Mouse (Mus musculus) spleen, embryonic (tissue): Measurements from ENCODE around the gene Plxna2.

ENCODE experiments used
- CTCF ChIA-PET: fragments of 350-600 bp; sonication (Branson Sonifier 250); formaldehyde crosslinking; loops from one replicate; lab custom pipeline; 2022; lab: Charles Lee

The Plxna2 gene

DNA sequence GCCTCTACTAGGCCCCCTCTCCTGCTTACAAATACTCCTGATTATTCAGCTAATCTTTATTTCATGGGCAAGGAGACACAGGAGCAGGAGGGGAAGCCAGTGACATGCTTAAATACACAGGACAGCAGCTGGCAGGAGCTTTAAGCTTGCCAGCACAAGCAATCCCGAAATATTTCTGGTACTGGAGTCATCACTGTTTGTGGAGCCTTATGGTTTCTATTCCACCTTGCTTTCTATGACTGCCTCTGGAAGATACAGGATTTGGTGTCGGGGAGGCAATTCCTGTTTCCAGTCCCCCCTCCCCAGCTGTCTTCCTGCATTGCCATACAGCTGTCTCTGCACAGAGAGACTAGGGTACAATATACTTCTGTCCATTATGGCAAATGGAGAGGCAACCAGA is 4.7 kb downstream of the Plxna2 start:
- CTCF ChIA-PET, result no interaction called here

DNA sequence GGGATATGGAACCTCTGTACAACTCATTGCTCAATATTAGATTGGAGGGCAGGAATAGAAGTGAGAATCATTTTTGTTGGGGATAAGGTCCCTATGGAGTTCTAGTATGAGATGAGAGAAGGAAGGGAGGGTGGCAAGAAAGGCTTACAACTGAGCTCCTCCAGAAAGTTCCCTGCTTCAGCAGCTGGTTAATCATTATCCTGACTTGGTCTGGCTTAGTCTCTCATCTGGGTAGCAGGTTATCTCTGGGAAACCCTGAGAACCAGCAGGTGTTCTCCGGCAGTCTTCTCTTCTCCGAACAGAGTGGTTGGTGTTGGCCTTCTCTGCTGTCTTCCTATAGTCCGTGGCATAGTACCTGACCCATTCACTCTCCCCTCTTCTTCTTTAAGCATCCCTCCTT is 5.6 kb downstream of the Plxna2 start:
- CTCF ChIA-PET, result no interaction called here

DNA sequence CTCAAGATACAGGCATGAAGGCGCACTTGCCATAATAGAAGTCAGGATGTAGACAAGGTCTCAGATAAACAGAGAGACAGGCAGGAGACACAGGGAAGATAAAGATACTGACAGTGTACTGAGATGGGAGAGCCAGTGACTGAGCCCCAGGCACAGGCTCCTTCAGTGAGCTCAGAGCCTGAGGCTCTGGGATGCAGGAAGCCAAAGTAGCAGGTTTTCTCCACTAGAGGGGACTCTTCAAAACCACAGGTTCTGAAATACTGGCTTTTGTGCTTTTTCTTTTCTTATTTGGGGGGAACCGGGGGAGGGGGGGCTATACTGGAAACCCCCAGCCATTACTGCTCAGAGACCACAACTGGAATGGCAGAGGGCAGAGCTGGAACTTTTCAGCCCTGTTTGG is 6.4 kb downstream of the Plxna2 start:
- CTCF ChIA-PET, result no interaction called here

DNA sequence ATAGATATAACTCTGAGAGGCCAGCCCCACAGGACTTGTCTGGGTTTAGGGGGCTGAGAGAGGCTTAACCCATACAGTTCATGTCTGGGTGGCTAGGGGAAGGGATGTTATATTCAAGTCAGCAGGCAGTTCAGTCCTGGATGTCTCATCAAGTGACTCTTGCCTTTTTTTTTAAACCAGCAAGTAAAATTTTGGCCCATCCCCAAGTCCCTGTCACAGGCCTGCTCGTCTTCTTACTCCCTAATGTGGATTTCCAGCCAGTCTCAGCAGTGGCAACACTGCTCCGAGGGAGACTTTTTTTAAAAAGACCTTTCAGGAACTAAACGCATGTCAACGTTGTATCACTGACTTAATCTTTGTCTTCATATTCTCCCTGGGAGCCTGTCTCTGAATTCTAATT is 7.0 kb downstream of the Plxna2 start:
- CTCF ChIA-PET, result no interaction called here

DNA sequence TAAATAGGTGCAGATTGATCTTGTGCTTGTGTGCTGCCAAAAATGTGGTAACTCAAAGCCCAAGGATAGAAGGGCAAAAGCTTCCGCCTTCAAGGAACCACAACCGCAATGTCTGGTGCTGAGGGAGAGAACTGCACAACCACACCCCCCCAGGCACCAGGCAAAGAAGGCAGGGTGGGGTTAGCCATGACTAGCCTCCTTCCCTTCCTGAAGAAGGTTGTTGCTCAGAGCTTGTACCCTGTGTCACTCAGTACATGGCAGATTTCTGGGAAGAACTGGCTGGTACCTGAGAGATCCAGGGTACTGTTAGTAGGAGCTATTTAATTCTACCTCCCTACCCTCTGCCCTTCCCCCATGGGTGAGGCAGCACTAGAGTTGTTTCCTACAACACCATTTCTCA is 8.1 kb downstream of the Plxna2 start:
- CTCF ChIA-PET, result no interaction called here

DNA sequence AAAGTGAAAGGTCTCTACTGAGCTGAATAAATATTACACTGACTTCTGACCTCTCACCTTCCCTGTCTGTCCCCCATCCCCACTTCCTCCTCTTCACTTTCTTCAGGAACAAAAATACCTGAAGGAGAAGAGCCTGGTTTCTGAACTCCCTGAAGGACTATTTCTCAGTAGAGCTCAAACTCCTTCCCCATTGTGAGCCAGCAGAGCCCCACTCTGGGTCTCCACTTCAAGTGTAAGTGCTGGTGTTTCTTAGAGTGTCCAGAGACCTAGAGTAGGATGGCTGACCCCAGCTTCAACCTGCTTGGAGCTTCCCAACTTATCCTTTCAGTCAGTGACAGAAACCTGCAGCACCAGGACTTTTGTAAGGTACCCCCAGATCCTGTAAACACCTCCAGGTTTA is 9.3 kb downstream of the Plxna2 start:
- CTCF ChIA-PET, result no interaction called here

DNA sequence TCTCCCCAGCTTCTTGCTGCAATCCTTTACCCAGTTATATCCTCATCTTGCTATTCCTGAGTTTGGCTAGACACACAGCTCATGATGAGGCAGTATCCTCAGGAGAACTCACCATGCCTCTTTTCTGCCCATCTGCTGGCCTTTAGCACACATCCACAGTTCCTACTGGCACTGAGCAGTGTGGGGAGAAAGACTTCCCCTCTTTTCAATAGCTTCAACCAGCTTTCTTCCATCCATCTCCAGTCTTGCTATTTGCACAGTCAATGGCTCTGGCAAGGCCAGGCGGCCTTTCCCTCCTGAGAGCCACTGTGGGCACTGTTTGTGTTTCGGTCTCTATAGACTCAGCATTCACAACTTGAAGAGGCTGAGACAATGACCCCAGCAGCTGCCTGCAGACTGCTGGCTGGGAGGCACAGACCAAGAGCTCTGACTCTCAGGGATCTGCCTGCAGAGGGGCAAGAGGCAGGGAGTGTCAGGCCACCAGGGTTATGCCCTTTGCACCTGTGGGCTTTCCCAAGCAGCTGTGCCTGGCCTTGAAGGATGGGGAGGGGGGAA is 11.2 kb downstream of the Plxna2 start:
- CTCF ChIA-PET, result no interaction called here

DNA sequence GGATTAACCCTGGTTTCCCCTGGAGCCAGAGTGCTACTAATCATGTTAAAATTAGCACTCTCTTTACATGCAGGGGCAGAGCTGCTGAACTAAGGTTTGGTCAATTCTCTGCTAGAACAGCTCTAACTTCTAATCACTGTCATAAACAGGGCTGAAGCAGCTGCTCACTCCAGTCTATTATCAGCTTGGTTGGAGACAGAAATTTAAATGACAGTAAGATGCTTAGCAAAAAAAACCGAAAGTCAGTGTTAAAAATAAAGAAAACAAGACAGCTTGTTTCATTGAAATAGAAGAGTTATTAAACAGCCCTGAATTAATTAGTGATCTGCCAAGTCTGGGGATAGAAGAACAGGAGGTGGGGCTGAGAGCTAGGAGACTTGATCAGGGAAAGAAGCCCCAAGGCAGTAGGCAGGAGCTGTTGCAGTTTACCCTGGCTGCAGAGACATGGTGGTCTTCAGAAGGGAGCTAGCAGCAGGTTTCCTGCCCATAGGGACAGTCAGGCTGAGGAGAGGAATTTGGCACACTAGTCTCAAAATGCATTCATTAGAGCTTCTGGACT is 12.6 kb downstream of the Plxna2 start:
- CTCF ChIA-PET, result no interaction called here

DNA sequence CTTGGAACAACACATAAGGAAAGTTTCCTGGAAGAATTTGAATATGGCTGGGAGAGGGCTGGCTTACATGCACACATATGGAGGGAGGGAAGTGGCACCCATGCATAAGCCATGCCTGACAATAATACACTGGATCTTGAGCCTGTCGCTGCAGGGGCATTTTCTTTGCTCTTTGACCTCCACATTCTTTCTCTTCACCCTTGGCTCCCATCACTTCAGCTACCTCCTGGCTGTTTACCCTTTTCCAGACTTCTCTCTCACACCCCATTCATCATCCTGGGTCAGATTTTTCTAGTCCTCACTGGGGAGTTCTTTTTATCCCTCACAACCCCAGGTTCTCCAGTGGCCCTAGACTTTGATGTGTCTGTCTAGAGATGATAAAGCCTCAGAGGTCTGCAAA is 13.6 kb downstream of the Plxna2 start:
- CTCF ChIA-PET, result no interaction called here

DNA sequence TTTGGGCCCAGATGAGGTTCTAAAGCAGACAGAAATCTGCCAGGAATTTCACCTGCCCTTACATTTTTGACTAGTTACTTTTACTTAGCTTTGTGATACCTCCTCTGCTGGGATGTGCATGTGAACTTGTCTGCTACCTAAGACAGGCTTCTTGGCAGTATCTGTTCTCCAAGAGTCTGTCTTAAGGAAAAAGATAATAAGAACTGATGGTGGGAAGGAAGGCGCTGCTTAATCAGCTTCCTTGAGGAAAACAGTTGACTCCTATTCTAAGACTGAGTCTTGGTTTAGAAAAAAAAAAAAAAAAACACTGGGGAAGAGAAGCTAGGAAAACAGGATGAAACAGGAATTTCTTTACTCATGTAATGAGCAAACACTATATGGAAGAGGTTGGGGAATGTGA is 14.0 kb downstream of the Plxna2 start:
- CTCF ChIA-PET, result no interaction called here

DNA sequence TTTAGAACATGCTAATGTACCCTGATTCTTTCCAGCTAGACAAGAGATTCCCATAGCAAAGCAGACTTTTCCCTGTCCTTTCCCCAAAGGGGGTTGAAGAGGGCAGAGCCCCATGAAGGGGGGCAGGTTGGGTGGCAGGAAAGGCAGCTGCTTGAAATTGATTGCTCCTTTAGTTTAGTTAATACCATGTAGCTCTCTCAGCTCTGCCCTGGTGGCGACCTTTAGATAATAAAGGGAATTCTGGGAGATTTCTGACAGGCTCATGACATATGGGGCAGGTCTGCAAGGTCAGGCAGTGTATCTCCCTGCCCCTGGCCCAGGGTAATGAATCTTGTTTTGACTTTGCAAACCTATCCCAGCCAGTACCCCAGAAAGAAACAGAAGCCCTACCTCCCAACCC is 17.4 kb downstream of the Plxna2 start:
- CTCF ChIA-PET, result no interaction called here

DNA sequence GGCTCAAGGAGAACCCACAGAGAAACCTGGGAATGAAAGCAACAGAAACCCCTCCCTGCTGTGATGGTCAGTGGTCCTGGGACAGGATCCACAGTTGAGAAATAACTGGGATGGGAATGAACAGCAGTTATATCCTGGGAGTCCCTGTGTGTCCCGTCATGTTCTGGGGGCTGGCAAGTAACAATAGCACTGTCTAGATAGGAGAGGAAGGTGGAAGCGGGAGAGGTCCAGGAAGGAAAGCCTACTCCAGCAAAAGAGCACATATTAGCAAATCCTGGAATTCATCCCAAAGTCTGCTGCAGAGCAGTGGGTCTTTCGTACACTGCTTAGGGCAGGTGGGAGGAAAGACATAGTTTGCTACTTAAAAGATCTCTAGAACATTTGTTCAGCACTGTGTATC is 17.9 kb downstream of the Plxna2 start:
- CTCF ChIA-PET, result no interaction called here

DNA sequence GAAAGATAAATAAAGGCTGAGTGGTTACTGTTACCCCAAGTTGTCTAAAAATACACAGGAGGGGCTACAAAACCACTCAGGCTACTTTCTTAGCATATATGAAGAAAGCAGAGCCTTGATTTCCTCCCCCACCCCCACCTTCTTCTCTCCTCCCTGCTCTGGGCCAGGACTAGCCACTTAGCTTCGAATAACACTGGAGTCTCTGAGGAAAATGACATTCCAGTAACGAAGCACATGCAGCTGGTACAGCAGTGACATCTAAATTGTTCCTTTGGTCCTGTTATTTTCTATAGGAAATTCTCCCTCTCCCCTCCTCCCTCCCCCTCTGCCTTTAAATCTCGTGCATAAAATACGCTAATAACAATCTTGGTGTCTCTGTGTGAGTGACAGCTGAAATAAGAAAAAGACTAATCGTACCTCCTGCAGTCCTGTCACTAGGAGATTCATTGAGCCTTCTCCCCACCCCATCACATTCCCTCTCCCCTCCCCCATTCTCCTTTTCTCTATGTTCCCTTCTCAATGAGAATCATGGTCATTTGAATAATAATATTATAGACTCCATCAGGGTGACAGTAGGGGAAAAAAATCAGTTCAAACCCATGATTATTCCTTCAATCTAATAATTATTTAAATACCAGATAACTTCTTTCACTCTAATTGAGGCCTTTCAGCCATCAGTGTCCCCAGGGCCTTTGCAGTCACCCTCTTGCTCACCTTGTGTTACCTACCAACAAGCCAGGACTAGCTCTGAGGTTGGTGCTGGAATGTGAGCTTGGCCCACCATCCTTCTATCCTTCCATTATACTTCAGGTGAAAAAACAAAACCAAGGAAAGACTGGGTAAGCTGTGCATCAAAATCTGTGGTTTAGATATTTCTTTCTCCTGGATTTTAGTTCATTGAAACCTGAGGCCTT is 19.6 kb downstream of the Plxna2 start:
- CTCF ChIA-PET, result no interaction called here

DNA sequence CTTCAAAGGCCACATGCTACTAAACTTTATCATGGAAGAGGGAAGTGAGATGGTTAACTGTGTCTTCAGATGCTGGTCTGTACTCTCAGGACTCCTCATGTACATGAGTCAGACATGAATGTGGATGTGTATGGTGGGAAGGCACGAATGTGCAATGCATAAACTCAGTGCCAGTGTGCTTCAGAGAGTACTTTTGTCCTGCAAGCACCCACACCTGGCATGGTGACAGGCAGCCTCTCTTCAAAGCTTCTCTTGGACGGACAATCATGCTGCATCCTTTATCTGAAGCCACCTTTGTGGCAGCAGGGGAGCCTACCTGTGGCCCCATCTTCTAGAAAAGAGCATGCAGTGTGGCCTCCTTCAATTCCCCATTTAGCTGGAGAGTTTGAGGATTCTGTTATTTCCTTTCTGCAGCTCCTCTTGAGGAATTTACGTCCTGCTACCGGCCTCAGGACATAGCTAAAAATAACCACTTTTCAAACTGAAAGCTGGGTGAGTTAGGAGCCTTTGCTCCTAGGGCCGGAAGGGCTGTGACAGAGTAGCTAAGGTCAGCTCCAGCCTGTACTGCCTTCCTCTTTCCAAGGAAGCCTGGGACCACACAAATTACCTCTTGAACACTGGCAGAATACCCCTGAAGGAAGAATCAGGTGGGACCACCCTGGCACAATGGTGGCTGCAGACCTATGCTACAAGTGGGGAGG is 23.7 kb downstream of the Plxna2 start:
- CTCF ChIA-PET, result no interaction called here

DNA sequence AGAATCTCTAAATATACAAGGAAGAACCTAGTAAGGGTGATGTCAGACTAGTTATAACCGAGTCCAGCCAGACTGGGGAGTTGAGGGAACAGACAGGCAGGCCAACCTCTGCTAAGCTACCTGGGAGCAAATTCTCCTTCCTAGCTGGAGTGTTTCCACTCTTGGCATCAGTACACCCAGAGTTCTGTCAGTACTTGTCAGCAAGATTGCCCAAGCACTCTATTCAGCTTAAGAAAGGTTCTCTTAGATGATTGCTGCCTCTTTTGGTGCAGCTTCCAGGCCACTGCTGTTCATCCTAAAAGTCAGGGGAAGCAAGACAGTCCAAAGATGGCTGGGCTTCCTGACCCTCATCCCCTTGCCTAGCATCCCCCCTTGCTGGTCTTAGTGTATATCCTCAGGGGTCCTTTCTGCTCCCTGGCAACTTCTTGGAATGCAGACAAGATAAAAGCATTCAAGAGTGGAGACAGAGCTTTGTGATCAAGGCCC is 24.3 kb downstream of the Plxna2 start:
- CTCF ChIA-PET, result no interaction called here

DNA sequence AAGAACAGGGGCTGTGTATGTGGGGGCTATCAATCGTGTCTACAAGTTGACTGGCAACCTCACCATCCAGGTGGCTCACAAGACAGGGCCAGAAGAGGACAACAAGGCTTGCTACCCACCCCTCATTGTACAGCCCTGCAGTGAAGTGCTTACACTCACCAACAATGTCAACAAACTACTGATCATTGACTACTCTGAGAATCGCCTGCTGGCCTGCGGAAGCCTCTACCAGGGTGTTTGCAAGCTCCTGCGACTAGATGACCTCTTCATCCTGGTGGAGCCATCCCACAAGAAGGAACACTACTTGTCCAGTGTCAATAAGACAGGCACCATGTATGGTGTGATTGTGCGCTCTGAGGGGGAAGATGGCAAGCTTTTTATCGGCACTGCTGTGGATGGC is 25.9 kb downstream of the Plxna2 start:
- CTCF ChIA-PET, result no interaction called here

DNA sequence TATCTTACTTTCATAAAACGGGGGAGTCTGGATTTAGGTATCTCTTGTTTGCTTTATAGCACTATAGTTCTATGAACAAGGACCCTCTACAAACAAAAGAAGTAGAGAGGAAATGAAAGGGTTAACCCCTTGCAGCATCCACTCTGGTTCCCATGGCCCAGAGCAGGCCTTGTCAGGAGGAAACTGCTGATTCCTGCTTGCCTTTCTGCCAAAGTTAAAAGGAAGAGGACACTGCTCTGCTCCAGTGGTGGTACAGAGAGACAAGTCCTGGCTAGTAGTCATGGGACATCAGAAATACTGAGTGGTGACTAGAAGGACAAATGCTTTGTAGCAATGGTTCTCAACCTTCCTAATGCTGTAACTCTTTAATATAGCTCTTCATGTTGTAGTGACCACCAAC is 27.9 kb downstream of the Plxna2 start:
- CTCF ChIA-PET, result no interaction called here

DNA sequence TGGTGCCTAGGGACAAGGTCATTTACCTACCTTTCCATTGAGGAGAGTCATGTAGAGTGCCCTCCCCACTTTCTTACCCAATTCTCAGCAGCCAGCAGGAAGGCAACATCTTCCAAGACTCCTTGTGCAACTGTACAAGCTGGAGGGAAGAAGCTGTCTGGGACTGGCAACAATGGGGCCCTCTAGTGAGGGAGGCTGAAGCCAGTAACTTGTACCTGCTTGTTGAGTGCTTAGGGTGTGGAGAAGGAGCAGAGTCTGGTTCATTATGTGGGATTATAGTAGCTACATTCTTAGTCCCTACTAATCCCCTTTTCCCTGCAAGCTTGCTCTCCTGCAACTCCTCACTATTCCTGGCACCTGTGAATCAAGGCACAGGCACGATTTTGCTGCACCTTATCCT is 32.1 kb downstream of the Plxna2 start:
- CTCF ChIA-PET, result no interaction called here

DNA sequence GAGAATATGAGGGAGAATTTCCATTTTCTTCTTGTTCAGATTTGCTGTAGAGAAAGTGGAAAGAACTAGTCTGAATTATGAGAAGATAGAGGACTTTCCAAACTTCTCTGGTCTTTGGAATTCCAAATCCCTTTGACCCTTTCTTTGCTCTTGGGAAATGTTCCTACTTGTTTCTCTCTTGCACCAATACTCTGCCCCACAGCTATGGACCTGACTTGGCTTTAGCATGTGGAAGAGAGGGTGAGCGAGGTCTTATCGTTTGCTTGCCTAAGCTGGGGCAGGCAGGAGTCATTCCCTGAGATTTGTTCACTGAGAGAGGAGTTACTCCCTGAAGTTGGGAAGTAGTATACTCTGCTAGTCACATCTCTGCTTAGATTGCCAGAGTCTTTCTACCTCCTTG is 32.5 kb downstream of the Plxna2 start:
- CTCF ChIA-PET, result no interaction called here

DNA sequence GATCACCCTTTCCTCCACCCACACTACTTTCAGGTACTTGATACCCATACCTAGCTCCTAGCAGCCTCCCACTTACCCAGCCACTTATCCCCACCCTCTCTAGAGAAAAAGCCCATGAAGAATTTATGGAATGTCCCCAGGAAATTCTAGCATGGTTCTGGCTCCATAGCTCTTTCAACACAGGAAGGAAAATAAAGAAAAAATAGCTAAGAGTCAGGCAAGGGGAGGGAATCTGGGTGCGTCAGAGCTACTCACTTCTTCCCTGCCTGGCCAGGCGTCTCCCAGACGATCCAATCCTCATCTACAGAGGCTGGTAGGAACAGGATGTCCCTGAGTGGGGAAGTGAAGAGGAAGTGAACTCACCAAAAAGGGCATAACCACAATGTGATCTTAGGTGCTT is 34.0 kb downstream of the Plxna2 start:
- CTCF ChIA-PET, result no interaction called here

DNA sequence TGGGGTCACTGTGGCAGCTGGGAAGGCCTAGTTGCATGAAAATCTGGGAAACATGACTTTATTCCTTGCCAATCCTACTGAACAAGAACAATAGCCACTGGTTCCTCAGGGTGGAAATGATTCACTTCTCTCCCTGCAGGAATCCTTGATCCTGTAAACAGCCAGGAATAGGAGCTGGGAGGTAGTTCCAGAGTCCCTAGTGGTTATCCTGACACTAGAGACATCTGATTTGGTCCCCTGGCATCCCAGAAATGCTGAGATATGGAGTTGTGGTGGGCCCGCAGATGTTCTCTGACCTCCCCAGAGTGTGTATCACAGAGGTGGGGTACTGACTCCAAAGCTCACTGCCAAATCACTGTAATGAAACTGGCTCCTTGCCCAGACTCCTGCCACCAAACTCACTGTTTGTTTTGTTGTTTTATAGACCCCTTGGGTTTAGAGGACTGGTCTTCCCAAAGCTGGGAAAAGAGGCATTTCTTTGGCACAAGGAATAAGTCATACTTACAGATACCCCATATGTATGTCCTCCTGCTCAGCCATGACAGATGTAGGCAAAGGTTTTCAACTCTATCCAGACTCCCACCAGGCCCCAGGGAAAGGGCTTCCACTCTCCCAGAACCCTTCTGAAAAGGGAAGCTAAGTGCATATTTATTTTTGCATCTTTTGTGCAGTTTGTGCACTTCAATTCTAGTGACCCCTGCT is 40.6 kb downstream of the Plxna2 start:
- CTCF ChIA-PET, result no interaction called here
